Mouse (Mus musculus) hindbrain, embryonic 13.5 days (tissue): Measurements from ENCODE around the gene Aadacl3. TPM values are rescaled to one million over a fixed set of nuclear protein-coding genes. Genes with fewer than 3 reads are reported as not detected.

Experiments
- ATAC-seq: fragments of 200-750 bp; cut with Nextera tagmentation; 2 replicates; pipeline ENCODE4 v1.8.0; 2017; ENCODE audit warnings: moderate TSS enrichment; ENCODE audit not compliant: low FRiP score
- H3K27ac ChIP-seq: fragments of 300-500 bp; sonication (generic); 2 replicates; pipeline ENCODE4 v1.5.1; 2015; ENCODE audit warnings: inconsistent platforms, mild to moderate bottlenecking, moderate library complexity
- H3K27me3 ChIP-seq: fragments of 300-500 bp; sonication (generic); 2 replicates; pipeline ENCODE4 v1.6.1; 2015; ENCODE audit warnings: mild to moderate bottlenecking, inconsistent platforms
- H3K36me3 ChIP-seq: fragments of 300-500 bp; sonication (generic); 2 replicates; pipeline ENCODE4 v1.6.1; 2015; ENCODE audit warnings: mild to moderate bottlenecking, inconsistent platforms
- H3K4me1 ChIP-seq: fragments of 300-500 bp; sonication (generic); replicated peaks from 2 replicates; pipeline ENCODE4 v1.6.1; 2015; ENCODE audit warnings: inconsistent platforms
- H3K4me2 ChIP-seq: fragments of 300-500 bp; sonication (generic); 2 replicates; pipeline ENCODE4 v1.6.1; 2015; ENCODE audit warnings: inconsistent platforms, mild to moderate bottlenecking, moderate library complexity
- H3K4me3 ChIP-seq: fragments of 300-500 bp; sonication (generic); 2 replicates; pipeline ENCODE4 v1.5.1; 2015; ENCODE audit warnings: mild to moderate bottlenecking, inconsistent platforms
- H3K9ac ChIP-seq: fragments of 300-500 bp; sonication (generic); 2 replicates; pipeline ENCODE4 v1.6.1; 2015; ENCODE audit warnings: mild to moderate bottlenecking, inconsistent platforms
- H3K9me3 ChIP-seq: fragments of 300-500 bp; sonication (generic); 2 replicates; pipeline ENCODE4 v1.6.1; 2016; ENCODE audit warnings: inconsistent platforms
- WGBS: fragments of 180-500 bp; shearing (Covaris S2); methylation state at CpG from one replicate; pipeline ENCODE4 v1.1.7; 2015; 5-methylcytosine and 5-hydroxymethylcytosine counted together
- polyA plus RNA-seq: library from polyadenylated mRNA; unstranded; fragments of >200 nt; fragmentation: Nextera tagmentation; extraction: Ambion mirVana; gene quantifications from 2 replicates; pipeline ENCODE4 v1.2.1, GENCODE M21; 2015

The Aadacl3 gene
- polyA plus RNA-seq, 1 experiment from 2014 or later = not detected

GRCm38 (mm10) chr4:144424590-144424989 lies 39.0 kb downstream of the Aadacl3 start:
- Histone ChIP-seq H3K9me3 (no peaks in the 10 kb centered on the region), H3K4me3 (no peak overlapping the region), H3K9ac (no peak overlapping the region), H3K27ac (no peak overlapping the region), H3K4me2 (no peak overlapping the region), H3K27me3 (no peaks in the 10 kb centered on the region), H3K36me3 (no peaks in the 10 kb centered on the region), H3K4me1 (no peaks in the 10 kb centered on the region)
- no peak for ATAC-seq
- WGBS = 71% methylated on average over 5 of the region's 5 CpGs

- Histone ChIP-seq H3K4me3 (no peak overlapping the region), H3K4me2 (no peak overlapping the region), H3K27me3 (no peaks in the 10 kb centered on the region), H3K9ac (no peak overlapping the region), H3K4me1 (no peaks in the 10 kb centered on the region), H3K27ac (no peak overlapping the region), H3K9me3 (peaks cover 19% of the 10 kb centered on the region), H3K36me3 (no peaks in the 10 kb centered on the region)
- no peak for ATAC-seq
Measured at GRCm38 (mm10) chr4:144420644-144421043, 42.9 kb downstream of the Aadacl3 start.

GRCm38 (mm10) chr4:144408290-144408689 lies 55.3 kb downstream of the Aadacl3 start, which contains the start of gene Pramef12:
Pramef12 (minus strand) TSS chr4:144408464.
- H3K4me3 ChIP-seq = no peak within 1 kb of the TSS
- H3K9me3 ChIP-seq = peaks cover 7% of the 10 kb centered on the region; the same call in 1 of the 2 replicates
- 83% methylated on average over 9 of the region's 9 CpGs for WGBS
- no peaks in the 10 kb centered on the region for H3K27me3 ChIP-seq
- no peak within 1 kb of the TSS for H3K9ac ChIP-seq
- H3K36me3 ChIP-seq = no peaks in the 10 kb centered on the region
- ATAC-seq = no peak
- no peak within 1 kb of the TSS for H3K4me2 ChIP-seq
- H3K27ac ChIP-seq = no peak within 1 kb of the TSS
- H3K4me1 ChIP-seq = 0 out of 2 replicates have a peak, but pooled peaks cover 5% of the 10 kb centered on the region

GRCm38 (mm10) chr4:144406261-144406660 lies 57.3 kb downstream of the Aadacl3 start:
- no peak overlapping the region for H3K9ac ChIP-seq
- H3K4me2 ChIP-seq = no peak overlapping the region
- no peak for ATAC-seq
- H3K27ac ChIP-seq = no peak overlapping the region
- no peaks in the 10 kb centered on the region for H3K36me3 ChIP-seq
- H3K9me3 ChIP-seq = peaks cover 5% of the 10 kb centered on the region; the same call in 1 of the 2 replicates
- no peaks in the 10 kb centered on the region for H3K27me3 ChIP-seq
- 53% methylated on average over 3 of the region's 3 CpGs for WGBS
- H3K4me1 ChIP-seq = 0 out of 2 replicates have a peak, but pooled peaks cover 5% of the 10 kb centered on the region
- no peak overlapping the region for H3K4me3 ChIP-seq

GRCm38 (mm10) chr4:144404456-144405086 lies 59.0 kb downstream of the Aadacl3 start:
- H3K27ac ChIP-seq = no peak overlapping the region
- ATAC-seq = no peak
- H3K4me3 ChIP-seq = no peak overlapping the region
- no peaks in the 10 kb centered on the region for H3K27me3 ChIP-seq
- no peak overlapping the region for H3K9ac ChIP-seq
- no peaks in the 10 kb centered on the region for H3K36me3 ChIP-seq
- H3K4me2 ChIP-seq = peak overlapping the region; percentile 40
- 10% methylated on average over 17 of the region's 17 CpGs for WGBS
- H3K9me3 ChIP-seq = peaks cover 5% of the 10 kb centered on the region; the same call in 1 of the 2 replicates
- 0 out of 2 replicates have a peak, but pooled peaks cover 5% of the 10 kb centered on the region for H3K4me1 ChIP-seq

Other genes starting within 250 kb of the Aadacl3 start
- not detected in 2 replicates for gene Pramel5, start 183.3 kb downstream of the Aadacl3 start, polyA plus RNA-seq
- not detected in 2 replicates for gene Gm13128, start 133.5 kb downstream of the Aadacl3 start, polyA plus RNA-seq
- gene Gm13119, start 105.8 kb downstream of the Aadacl3 start, polyA plus RNA-seq = not detected in 2 replicates
- not detected in 2 replicates for gene Pramef20, start 85.8 kb downstream of the Aadacl3 start, polyA plus RNA-seq
- gene Pramef12, start 55.3 kb downstream of the Aadacl3 start, polyA plus RNA-seq = not detected in 2 replicates
- gene 1700012P22Rik, start 25.0 kb downstream of the Aadacl3 start, polyA plus RNA-seq = not detected in 2 replicates
- gene Gm9944, start 10.4 kb downstream of the Aadacl3 start, polyA plus RNA-seq = not detected in 2 replicates
- not detected in 2 replicates for gene 9430007A20Rik, start 56.1 kb upstream of the Aadacl3 start, polyA plus RNA-seq
- not detected in 2 replicates for gene Gm13124, start 101.4 kb upstream of the Aadacl3 start, polyA plus RNA-seq
- not detected in 2 replicates for gene Aadacl4, start 150.0 kb upstream of the Aadacl3 start, polyA plus RNA-seq
- not detected in 2 replicates for gene Gm436, start 222.6 kb upstream of the Aadacl3 start, polyA plus RNA-seq